Mouse (Mus musculus) kidney, embryonic 16.5 days (tissue): ENCODE data around the gene Dpp6. TPM values are rescaled to one million over a fixed set of nuclear protein-coding genes. Genes with fewer than 3 reads are reported as not detected.

Experiments
- ATAC-seq: fragments of 200-750 bp; cut with Nextera tagmentation; 2 replicates; pipeline ENCODE4 v1.8.0; 2017; ENCODE audit warnings: moderate TSS enrichment; ENCODE audit not compliant: low FRiP score, low TSS enrichment
- H3K27ac ChIP-seq: fragments of 300-500 bp; sonication (generic); 2 replicates; pipeline ENCODE4 v1.5.1; 2014; ENCODE audit warnings: low read length
- H3K27me3 ChIP-seq: fragments of 300-500 bp; sonication (generic); 2 replicates; pipeline ENCODE4 v1.6.1; 2014; ENCODE audit warnings: low read length, control low read depth, mixed read lengths; ENCODE audit not compliant: insufficient read depth
- H3K36me3 ChIP-seq: fragments of 300-500 bp; sonication (generic); 2 replicates; pipeline ENCODE4 v1.6.1; 2014; ENCODE audit warnings: low read length, control low read depth, mixed read lengths; ENCODE audit not compliant: insufficient read depth
- H3K4me1 ChIP-seq: fragments of 300-500 bp; sonication (generic); 2 replicates; pipeline ENCODE4 v1.6.1; 2014; ENCODE audit warnings: low read length, control low read depth, mixed read lengths; ENCODE audit not compliant: insufficient read depth
- H3K4me2 ChIP-seq: fragments of 300-500 bp; sonication (generic); replicated peaks from 2 replicates; pipeline ENCODE4 v1.6.1; 2014; ENCODE audit warnings: low read depth, low read length
- H3K4me3 ChIP-seq: fragments of 300-500 bp; sonication (generic); 2 replicates; pipeline ENCODE4 v1.5.1; 2014; ENCODE audit warnings: mild to moderate bottlenecking, low read length
- H3K9ac ChIP-seq: fragments of 300-500 bp; sonication (generic); replicated peaks from 2 replicates; pipeline ENCODE4 v1.6.1; 2014; ENCODE audit warnings: low read length
- H3K9me3 ChIP-seq: fragments of 300-500 bp; sonication (generic); 2 replicates; pipeline ENCODE4 v1.6.1; 2016; ENCODE audit warnings: low read length, control low read depth
- WGBS: fragments of 180-500 bp; shearing (Covaris S2); extraction: QIAGEN DNeasy Blood & Tissue Kit; methylation state at CpG from one replicate; pipeline ENCODE4 v1.1.7; 2014; 5-methylcytosine and 5-hydroxymethylcytosine counted together
- polyA plus RNA-seq: library from polyadenylated mRNA; unstranded; fragments of >200 nt; fragmentation: Nextera tagmentation; extraction: Ambion mirVana; gene quantifications from 2 replicates; pipeline ENCODE4 v1.2.1, GENCODE M21; 2015

Dpp6 gene
- polyA plus RNA-seq, 1 experiment from 2014 or later: 3.6 TPM

GRCm38 (mm10) chr5:27714356-27714755, 897.4 kb downstream of the Dpp6 start:
- WGBS: 19% methylated on average over 8 of the region's 9 CpGs
- H3K27ac ChIP-seq: no peak overlapping the region

GRCm38 (mm10) chr5:27716026-27716425, 899.0 kb downstream of the Dpp6 start:
- Histone ChIP-seq H3K4me3 (no peak overlapping the region), H3K27me3 (no peaks in the 10 kb centered on the region), H3K4me2 (no peak overlapping the region), H3K4me1 (0 out of 2 replicates have a peak, but pooled peaks cover 8% of the 10 kb centered on the region), H3K9me3 (no peaks in the 10 kb centered on the region), H3K36me3 (no peaks in the 10 kb centered on the region), H3K9ac (no peak overlapping the region), H3K27ac (no peak overlapping the region)
- no peak for ATAC-seq
- WGBS: 81% methylated on average over 4 of the region's 4 CpGs

More at GRCm38 (mm10) chr5:27714356-27714755, 897.4 kb downstream of the Dpp6 start:
- peak; percentile 62 for ATAC-seq
- H3K9ac ChIP-seq: no peak overlapping the region
- no peaks in the 10 kb centered on the region for H3K27me3 ChIP-seq
- H3K4me3 ChIP-seq: no peak overlapping the region
- no peaks in the 10 kb centered on the region for H3K36me3 ChIP-seq
- no peak overlapping the region for H3K4me2 ChIP-seq
- no peaks in the 10 kb centered on the region for H3K9me3 ChIP-seq
- H3K4me1 ChIP-seq: 0 out of 2 replicates have a peak, but pooled peaks cover 8% of the 10 kb centered on the region

- Histone ChIP-seq H3K4me1 (0 out of 2 replicates have a peak, but pooled peaks cover 8% of the 10 kb centered on the region), H3K27ac (no peak overlapping the region), H3K4me3 (no peak overlapping the region), H3K4me2 (no peak overlapping the region), H3K27me3 (no peaks in the 10 kb centered on the region), H3K36me3 (no peaks in the 10 kb centered on the region), H3K9ac (no peak overlapping the region), H3K9me3 (no peaks in the 10 kb centered on the region)
- no peak for ATAC-seq
Observed at GRCm38 (mm10) chr5:27717301-27717700, 900.3 kb downstream of the Dpp6 start.

- Histone ChIP-seq H3K27me3 (no peaks in the 10 kb centered on the region), H3K4me2 (no peak overlapping the region), H3K36me3 (no peaks in the 10 kb centered on the region), H3K4me1 (0 out of 2 replicates have a peak, but pooled peaks cover 5% of the 10 kb centered on the region), H3K9me3 (no peaks in the 10 kb centered on the region), H3K9ac (no peak overlapping the region), H3K27ac (no peak overlapping the region), H3K4me3 (no peak overlapping the region)
- ATAC-seq: no peak
- WGBS: 71% methylated on average over 2 of the region's 2 CpGs
Observed at GRCm38 (mm10) chr5:27719311-27719710, 902.3 kb downstream of the Dpp6 start.

- no peak overlapping the region for H3K27ac ChIP-seq
- no peak overlapping the region for H3K4me2 ChIP-seq
- H3K4me1 ChIP-seq: no peaks in the 10 kb centered on the region
- WGBS: 36% methylated on average over 2 of the region's 2 CpGs
- H3K27me3 ChIP-seq: no peaks in the 10 kb centered on the region
- H3K4me3 ChIP-seq: no peak overlapping the region
- no peak for ATAC-seq
- H3K9ac ChIP-seq: no peak overlapping the region
- H3K36me3 ChIP-seq: no peaks in the 10 kb centered on the region
- H3K9me3 ChIP-seq: no peaks in the 10 kb centered on the region
Observed at GRCm38 (mm10) chr5:27724460-27724859, 907.5 kb downstream of the Dpp6 start.

- no peaks in the 10 kb centered on the region for H3K36me3 ChIP-seq
- WGBS: 73% methylated on average over 5 of the region's 5 CpGs
- no peaks in the 10 kb centered on the region for H3K4me1 ChIP-seq
- H3K27ac ChIP-seq: no peak overlapping the region
- H3K9me3 ChIP-seq: no peaks in the 10 kb centered on the region; the same call in 1 of the 2 replicates
- no peak overlapping the region for H3K9ac ChIP-seq
- H3K27me3 ChIP-seq: no peaks in the 10 kb centered on the region
- no peak overlapping the region for H3K4me3 ChIP-seq
- ATAC-seq: no peak
- H3K4me2 ChIP-seq: no peak overlapping the region
Observed at GRCm38 (mm10) chr5:27730666-27731065, 913.7 kb downstream of the Dpp6 start.

- Histone ChIP-seq H3K9ac (no peak overlapping the region), H3K4me2 (no peak overlapping the region), H3K4me3 (no peak overlapping the region), H3K9me3 (no peaks in the 10 kb centered on the region; the same call in 1 of the 2 replicates), H3K36me3 (no peaks in the 10 kb centered on the region), H3K27me3 (no peaks in the 10 kb centered on the region), H3K27ac (no peak overlapping the region), H3K4me1 (no peaks in the 10 kb centered on the region)
- WGBS: 67% methylated on average over 1 of the region's 1 CpGs
- no peak for ATAC-seq
Observed at GRCm38 (mm10) chr5:27731392-27731791, 914.4 kb downstream of the Dpp6 start.

- no peak for ATAC-seq
- H3K27ac ChIP-seq: no peak overlapping the region
- no peak overlapping the region for H3K4me3 ChIP-seq
- no peaks in the 10 kb centered on the region for H3K4me1 ChIP-seq
- H3K9ac ChIP-seq: no peak overlapping the region
- no peaks in the 10 kb centered on the region for H3K27me3 ChIP-seq
- 57% methylated on average over 5 of the region's 5 CpGs for WGBS
- no peak overlapping the region for H3K4me2 ChIP-seq
- H3K9me3 ChIP-seq: no peaks in the 10 kb centered on the region; the same call in 1 of the 2 replicates
- H3K36me3 ChIP-seq: no peaks in the 10 kb centered on the region
Observed at GRCm38 (mm10) chr5:27732288-27732868, 915.4 kb downstream of the Dpp6 start.

GRCm38 (mm10) chr5:27737168-27737567, 920.2 kb downstream of the Dpp6 start:
- Histone ChIP-seq H3K4me1 (no peaks in the 10 kb centered on the region), H3K9me3 (no peaks in the 10 kb centered on the region; the same call in 1 of the 2 replicates), H3K36me3 (peaks cover 10% of the 10 kb centered on the region), H3K4me2 (no peak overlapping the region), H3K27ac (no peak overlapping the region), H3K27me3 (no peaks in the 10 kb centered on the region), H3K4me3 (no peak overlapping the region), H3K9ac (no peak overlapping the region)
- peak; percentile 88 for ATAC-seq
- WGBS: 6% methylated on average over 3 of the region's 3 CpGs

- WGBS: 83% methylated on average over 6 of the region's 6 CpGs
- Histone ChIP-seq H3K4me2 (no peak overlapping the region), H3K9ac (no peak overlapping the region), H3K9me3 (no peaks in the 10 kb centered on the region; the same call in 1 of the 2 replicates), H3K27me3 (no peaks in the 10 kb centered on the region), H3K4me1 (no peaks in the 10 kb centered on the region), H3K27ac (no peak overlapping the region), H3K4me3 (no peak overlapping the region), H3K36me3 (peaks cover 28% of the 10 kb centered on the region)
- ATAC-seq: no peak
Observed at GRCm38 (mm10) chr5:27739216-27739615, 922.2 kb downstream of the Dpp6 start.
